Mouse (Mus musculus): ENCODE data around the gene Disc1.

GRCm38 (mm10) chr8:125285391-125285790, 231.4 kb downstream of the Disc1 start:
- TF ChIP-seq GATA1 (IDR thresholded peaks at IDR 0.05; ENCODE audit: low read length) (no peak), TAL1 (IDR thresholded peaks at IDR 0.05; ENCODE audit: low read length) (no peak)

Data from erythroblast, embryonic 14.5 days (primary cell).